Mouse (Mus musculus) E14TG2a.4 (cell line): ENCODE measurements around the gene Tcf7l2.

ENCODE experiments used
- CTCF ChIP-seq: conservative IDR thresholded peaks from 2 replicates; pipeline ENCODE4 v1.5.1; 2014; ENCODE audit warnings: low read length
- POU5F1 ChIP-seq: IDR thresholded peaks from 2 replicates; pipeline ENCODE4 v1.6.1; 2014; ENCODE audit warnings: low read length, borderline replicate concordance

GRCm38 (mm10) chr19:55851498-55852324 is 110.1 kb downstream of the Tcf7l2 start:
- no peak for TF ChIP-seq CTCF
- TF ChIP-seq POU5F1 = no peak
